Mouse (Mus musculus) liver, adult 2 months (tissue): ENCODE data around the gene Sh3kbp1.

Experiments
- CTCF ChIP-seq: fragments of 200-500 bp; IDR thresholded peaks from 2 replicates; pipeline ENCODE4 v1.5.1; 2011; ENCODE audit warnings: low read depth, low read length, control low read depth
- POLR2A ChIP-seq: fragments of 200-500 bp; IDR thresholded peaks from 2 replicates; pipeline ENCODE4 v1.6.1; 2011; ENCODE audit warnings: low read length, control low read depth; ENCODE audit not compliant: insufficient read depth; ENCODE audit errors: extremely low read depth

- TF ChIP-seq POLR2A (no peak), CTCF (no peak)
Observed at GRCm38 (mm10) chrX:159856866-159857265, 229.8 kb downstream of the Sh3kbp1 start.
